Mouse (Mus musculus): Measurements from ENCODE around the gene Palm3. TPM values are rescaled to one million over a fixed set of nuclear protein-coding genes. Genes with fewer than 3 reads are reported as not detected.

Gene Palm3
- polyA plus RNA-seq, 1 experiment from 2014 or later: 0.33 TPM

MicroRNA genes within 50 kb of the gene (microRNA counts, 519-probe panel; counts per million panel counts)
- not detected for microRNA mmu-miR-1199

Small RNA genes lying within 50 kb of the gene (microRNA-seq; reads per million reads assigned to microRNA genes)
- gene Mir1199 (not detected), gene Mir8111 (2.0 reads per million, percentile 10 among the genes with 10 or more reads in this experiment)

Other genes with a start within 250 kb of the Palm3 start
- gene Adgrl1, start 121.4 kb upstream of the Palm3 start, polyA plus RNA-seq (2014; fragmentation: Nextera tagmentation; extraction: Ambion mirVana): 44.4 and 50.9 TPM in 2 replicates
- gene Gm10644, start 66.3 kb upstream of the Palm3 start, polyA plus RNA-seq (2014; fragmentation: Nextera tagmentation; extraction: Ambion mirVana): 0.61 and 0.93 TPM in 2 replicates
- gene Asf1b, start 66.0 kb upstream of the Palm3 start, polyA plus RNA-seq (2014; fragmentation: Nextera tagmentation; extraction: Ambion mirVana): 23.8 and 31.6 TPM in 2 replicates
- 117 and 132 TPM in 2 replicates for gene Prkaca, start 48.5 kb upstream of the Palm3 start, polyA plus RNA-seq (2014; fragmentation: Nextera tagmentation; extraction: Ambion mirVana)
- gene Samd1, start 23.8 kb upstream of the Palm3 start, polyA plus RNA-seq (2014; fragmentation: Nextera tagmentation; extraction: Ambion mirVana): 12.9 and 14.4 TPM in 2 replicates
- gene 1700067K01Rik, start 20.0 kb upstream of the Palm3 start, polyA plus RNA-seq (2014; fragmentation: Nextera tagmentation; extraction: Ambion mirVana): 0.77 and 1.3 TPM in 2 replicates
- not detected in 2 replicates for gene 2210011C24Rik, start 9.3 kb upstream of the Palm3 start, polyA plus RNA-seq (2014; fragmentation: Nextera tagmentation; extraction: Ambion mirVana)
- 0.19 and 0.70 TPM in 2 replicates for gene Il27ra, start 21.1 kb downstream of the Palm3 start, polyA plus RNA-seq (2014; fragmentation: Nextera tagmentation; extraction: Ambion mirVana)
- gene Rln3, start 23.5 kb downstream of the Palm3 start, polyA plus RNA-seq (2014; fragmentation: Nextera tagmentation; extraction: Ambion mirVana): not detected in 2 replicates
- 1.3 and 1.5 TPM in 2 replicates for gene Gm10643, start 43.7 kb downstream of the Palm3 start, polyA plus RNA-seq (2014; fragmentation: Nextera tagmentation; extraction: Ambion mirVana)
- gene Rfx1, start 45.4 kb downstream of the Palm3 start, polyA plus RNA-seq (2014; fragmentation: Nextera tagmentation; extraction: Ambion mirVana): 6.8 and 8.7 TPM in 2 replicates
- 15.8 and 17.8 TPM in 2 replicates for gene Dcaf15, start 83.3 kb downstream of the Palm3 start, polyA plus RNA-seq (2014; fragmentation: Nextera tagmentation; extraction: Ambion mirVana)
- 0.22 and 0.23 TPM in 2 replicates for gene Podnl1, start 104.5 kb downstream of the Palm3 start, polyA plus RNA-seq (2014; fragmentation: Nextera tagmentation; extraction: Ambion mirVana)
- 14.7 and 21.7 TPM in 2 replicates for gene Cc2d1a, start 126.5 kb downstream of the Palm3 start, polyA plus RNA-seq (2014; fragmentation: Nextera tagmentation; extraction: Ambion mirVana)
- 1.7 and 2.3 TPM in 2 replicates for gene 4930432K21Rik, start 126.6 kb downstream of the Palm3 start, polyA plus RNA-seq (2014; fragmentation: Nextera tagmentation; extraction: Ambion mirVana)
- 4.5 and 8.3 TPM in 2 replicates for gene Nanos3, start 163.7 kb downstream of the Palm3 start, polyA plus RNA-seq (2014; fragmentation: Nextera tagmentation; extraction: Ambion mirVana)
- 22.6 and 26.9 TPM in 2 replicates for gene Zswim4, start 215.6 kb downstream of the Palm3 start, polyA plus RNA-seq (2014; fragmentation: Nextera tagmentation; extraction: Ambion mirVana)
- 266 and 329 TPM in 2 replicates for gene D8Ertd738e, start 228.2 kb downstream of the Palm3 start, polyA plus RNA-seq (2014; fragmentation: Nextera tagmentation; extraction: Ambion mirVana)
- gene Mri1, start 235.9 kb downstream of the Palm3 start, polyA plus RNA-seq (2014; fragmentation: Nextera tagmentation; extraction: Ambion mirVana): 43.6 and 48.8 TPM in 2 replicates
- 27.6 and 28.9 TPM in 2 replicates for gene Ccdc130, start 248.9 kb downstream of the Palm3 start, polyA plus RNA-seq (2014; fragmentation: Nextera tagmentation; extraction: Ambion mirVana)

Data from forebrain, embryonic 14.5 days (tissue).